Mouse (Mus musculus): ENCODE results near the gene Dbn1.

Dbn1 gene

GRCm38 (mm10) chr13:55479008-55479407 lies 8.9 kb downstream of the Dbn1 start:
- peak in 1 of 2 experiments; percentile 55 for DNase-seq (ENCODE audit: inconsistent age in 2 of 2, low spot score in 1 of 2)

- DNase-seq (ENCODE audit: inconsistent age in 2 of 2, low spot score in 1 of 2) = peak in 1 of 2 experiments; percentile 75
These were observed 9.9 kb downstream of the Dbn1 start for GRCm38 (mm10) chr13:55478036-55478435.

DNA sequence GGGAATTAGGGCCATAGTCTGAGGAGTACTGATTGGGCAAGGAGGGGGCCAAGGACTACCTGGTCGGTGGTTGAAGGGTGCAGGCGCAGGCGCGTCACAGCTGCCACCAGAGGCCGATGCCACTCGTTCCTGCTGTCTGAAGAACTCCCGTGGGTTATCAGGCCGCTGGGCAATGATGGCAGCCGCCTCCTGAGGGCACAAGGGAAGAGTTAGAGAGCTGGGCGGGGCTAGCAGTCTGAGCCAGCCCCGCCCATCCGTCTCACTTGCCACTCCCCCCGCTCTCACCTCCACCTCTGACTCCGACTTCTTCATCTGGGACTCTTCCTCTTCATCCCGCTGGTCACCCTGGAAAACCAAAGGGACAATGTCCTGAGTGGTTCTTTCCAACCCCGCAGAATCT lies 10.4 kb downstream of the Dbn1 start:
- DNase-seq (ENCODE audit: inconsistent age in 2 of 2, low spot score in 1 of 2) = no peak

GRCm38 (mm10) chr13:55476256-55476655 lies 11.7 kb downstream of the Dbn1 start:
- DNase-seq (ENCODE audit: inconsistent age in 2 of 2, low spot score in 1 of 2) = peak in 1 of 2 experiments; percentile 12

GRCm38 (mm10) chr13:55475750-55476149 lies 12.2 kb downstream of the Dbn1 start:
- no peak for DNase-seq (ENCODE audit: inconsistent age in 2 of 2, low spot score in 1 of 2)

- DNase-seq (ENCODE audit: inconsistent age in 2 of 2, low spot score in 1 of 2) = no peak
These were observed 13.3 kb downstream of the Dbn1 start for GRCm38 (mm10) chr13:55474621-55475069.

DNA sequence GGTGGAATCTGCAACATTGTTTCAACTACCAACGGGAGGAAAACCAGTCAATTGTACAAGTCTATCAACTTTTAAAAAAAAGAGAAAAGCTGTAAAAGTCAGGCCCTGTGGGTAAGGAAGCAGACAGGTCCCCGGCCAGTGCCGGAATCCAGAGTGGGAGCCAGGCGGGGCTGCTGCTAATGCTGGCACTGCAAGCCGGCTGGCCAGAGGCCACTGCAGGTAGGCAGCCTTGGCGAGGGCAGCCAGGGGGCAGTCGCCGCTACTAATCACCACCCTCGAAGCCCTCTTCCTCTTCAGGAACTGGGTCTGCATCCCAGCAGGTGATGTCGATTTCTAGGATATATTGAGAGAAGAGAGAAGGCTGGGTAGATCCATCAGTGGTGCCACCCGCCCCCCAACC lies 13.9 kb downstream of the Dbn1 start:
- DNase-seq (ENCODE audit: inconsistent age in 2 of 2, low spot score in 1 of 2) = no peak

DNA sequence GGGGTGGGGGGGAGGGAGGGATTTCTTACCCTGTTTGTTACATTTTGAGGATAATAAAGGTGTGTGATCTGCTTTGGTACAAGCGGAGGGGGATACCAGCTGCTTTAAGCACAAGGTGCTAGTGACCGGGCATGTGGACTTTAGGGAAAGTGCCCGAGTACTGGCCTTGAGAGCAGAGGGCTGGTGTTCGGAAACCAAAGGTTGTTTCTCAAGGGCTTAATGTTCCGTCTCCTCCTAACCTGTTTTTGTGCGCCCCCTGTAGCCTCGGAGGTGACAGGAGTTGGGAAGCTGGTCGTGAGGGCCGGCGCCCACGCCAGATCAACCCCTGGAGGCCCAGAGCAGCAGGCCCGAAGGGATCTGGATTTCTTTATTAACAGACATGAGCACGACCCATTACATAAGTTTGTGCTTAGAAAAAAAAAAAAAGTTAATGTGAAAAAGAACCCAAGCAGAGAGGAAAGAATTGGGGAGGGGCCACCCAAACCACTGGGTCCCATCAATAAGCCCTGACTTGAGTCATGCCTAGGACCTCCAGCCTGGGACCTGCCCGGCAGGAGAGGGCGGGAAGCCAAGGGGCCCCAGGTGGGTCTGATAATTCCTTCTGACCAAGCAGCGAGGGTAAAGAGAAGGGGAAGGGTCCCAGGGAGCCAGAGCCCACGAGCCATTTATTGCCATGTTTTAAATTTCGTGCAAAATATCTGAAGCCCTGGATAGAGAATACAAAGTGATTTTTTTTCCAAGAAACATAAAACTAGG lies 14.7 kb downstream of the Dbn1 start:
- peak in 1 of 2 experiments; percentile 60 for DNase-seq (ENCODE audit: inconsistent age in 2 of 2, low spot score in 1 of 2)

DNA sequence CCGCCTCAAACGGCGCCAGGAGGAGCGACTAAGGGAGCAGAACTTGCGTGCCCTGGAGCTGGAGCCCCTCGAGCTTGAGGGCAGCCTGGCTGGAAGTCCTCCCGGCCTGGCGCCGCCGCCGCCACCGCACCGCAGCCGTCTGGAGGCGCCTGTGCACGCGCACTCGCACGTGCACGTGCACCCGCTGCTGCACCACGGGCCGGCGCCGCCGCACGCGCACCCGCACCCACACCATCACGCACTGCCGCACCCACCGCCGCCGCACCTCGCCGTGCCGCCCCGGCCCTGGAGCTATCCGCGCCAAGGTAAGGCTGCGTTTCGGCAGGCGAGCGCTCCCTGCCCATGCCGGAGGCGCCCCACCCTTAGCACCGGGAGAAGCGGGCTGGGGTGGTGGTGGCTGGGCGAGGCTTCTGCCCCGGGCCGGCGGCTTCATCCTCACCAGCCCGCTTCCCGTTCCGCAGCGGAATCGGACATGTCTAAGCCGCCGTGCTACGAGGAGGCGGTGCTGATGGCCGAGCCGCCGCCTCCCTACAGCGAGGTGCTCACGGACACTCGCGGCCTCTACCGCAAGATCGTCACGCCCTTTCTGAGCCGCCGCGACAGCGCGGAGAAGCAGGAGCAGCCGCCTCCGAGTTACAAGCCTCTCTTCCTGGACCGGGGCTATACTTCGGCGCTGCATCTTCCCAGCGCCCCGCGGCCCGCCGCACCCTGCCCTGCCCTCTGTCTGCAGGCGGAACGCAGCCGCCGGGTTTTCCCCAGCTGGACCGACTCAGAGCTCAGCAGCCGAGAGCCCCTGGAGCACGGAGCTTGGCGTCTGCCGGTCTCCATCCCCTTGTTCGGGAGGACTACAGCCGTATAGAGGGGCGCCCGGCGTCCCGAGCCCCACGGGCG lies 15.5 kb downstream of the Dbn1 start:
- DNase-seq (ENCODE audit: inconsistent age in 2 of 2, low spot score in 1 of 2) = peak; percentile 66 to 87

DNA sequence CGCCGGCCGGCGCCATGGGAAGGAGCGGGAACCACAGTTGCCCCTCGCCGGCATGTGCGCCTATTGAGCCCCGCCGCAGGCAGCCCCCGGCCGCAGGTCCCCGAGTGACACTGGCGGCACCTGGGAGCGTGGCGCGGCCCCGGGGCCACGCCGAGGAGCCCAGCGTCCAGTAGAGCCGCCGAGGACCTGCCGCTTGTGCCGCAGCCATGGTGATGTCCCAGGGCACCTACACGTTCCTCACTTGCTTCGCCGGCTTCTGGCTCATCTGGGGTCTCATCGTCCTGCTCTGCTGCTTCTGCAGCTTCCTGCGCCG lies 16.1 kb downstream of the Dbn1 start:
- DNase-seq (ENCODE audit: inconsistent age in 2 of 2, low spot score in 1 of 2) = no peak

DNA sequence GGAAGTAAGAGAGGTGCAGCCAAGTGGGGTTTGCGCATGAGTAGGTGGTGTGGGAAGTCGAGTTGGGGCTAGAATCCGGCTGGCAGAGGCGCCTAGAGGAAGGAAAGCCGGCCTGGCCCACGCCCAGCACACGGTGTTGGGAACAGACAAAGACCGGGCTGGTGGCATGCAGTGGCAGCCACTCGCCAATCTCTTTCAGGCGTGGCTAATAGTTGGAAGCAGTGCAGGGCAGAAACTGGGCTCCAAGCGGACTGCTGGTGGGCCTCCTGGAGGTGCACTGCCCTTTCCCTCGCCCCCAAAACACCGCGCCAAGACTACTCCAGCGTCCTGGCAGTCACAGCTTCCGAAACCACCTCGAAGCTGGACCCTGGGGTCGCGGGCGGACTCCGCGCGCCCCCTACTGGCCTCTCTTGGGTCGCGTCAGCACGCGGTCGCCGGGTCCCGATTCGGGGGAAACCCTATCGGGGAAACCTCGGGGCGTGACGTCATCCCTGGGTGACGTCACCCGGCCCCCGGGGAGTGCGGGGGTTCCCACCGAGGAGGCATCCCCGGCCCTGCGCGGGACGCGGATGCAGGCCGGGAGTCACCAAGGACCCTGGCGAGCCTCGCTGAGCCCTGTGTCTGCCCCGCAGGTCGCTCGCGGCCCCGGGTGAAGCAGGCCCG lies 16.6 kb downstream of the Dbn1 start:
- peak; percentile 88 to 97 for DNase-seq (ENCODE audit: inconsistent age in 2 of 2, low spot score in 1 of 2)

- DNase-seq (ENCODE audit: inconsistent age in 2 of 2, low spot score in 1 of 2) = peak in 1 of 2 experiments; percentile 58
These were observed 17.5 kb downstream of the Dbn1 start for GRCm38 (mm10) chr13:55470372-55470771.

- peak; percentile 67 to 86 for DNase-seq (ENCODE audit: inconsistent age in 2 of 2, low spot score in 1 of 2)
These were observed 18.9 kb downstream of the Dbn1 start for GRCm38 (mm10) chr13:55468851-55469560.

- DNase-seq (ENCODE audit: inconsistent age in 2 of 2, low spot score in 1 of 2) = no peak
These were observed 22.0 kb downstream of the Dbn1 start for GRCm38 (mm10) chr13:55465830-55466440.

GRCm38 (mm10) chr13:55465184-55465583 lies 22.7 kb downstream of the Dbn1 start:
- peak; percentile 59 to 69 for DNase-seq (ENCODE audit: inconsistent age in 2 of 2, low spot score in 1 of 2)

DNA sequence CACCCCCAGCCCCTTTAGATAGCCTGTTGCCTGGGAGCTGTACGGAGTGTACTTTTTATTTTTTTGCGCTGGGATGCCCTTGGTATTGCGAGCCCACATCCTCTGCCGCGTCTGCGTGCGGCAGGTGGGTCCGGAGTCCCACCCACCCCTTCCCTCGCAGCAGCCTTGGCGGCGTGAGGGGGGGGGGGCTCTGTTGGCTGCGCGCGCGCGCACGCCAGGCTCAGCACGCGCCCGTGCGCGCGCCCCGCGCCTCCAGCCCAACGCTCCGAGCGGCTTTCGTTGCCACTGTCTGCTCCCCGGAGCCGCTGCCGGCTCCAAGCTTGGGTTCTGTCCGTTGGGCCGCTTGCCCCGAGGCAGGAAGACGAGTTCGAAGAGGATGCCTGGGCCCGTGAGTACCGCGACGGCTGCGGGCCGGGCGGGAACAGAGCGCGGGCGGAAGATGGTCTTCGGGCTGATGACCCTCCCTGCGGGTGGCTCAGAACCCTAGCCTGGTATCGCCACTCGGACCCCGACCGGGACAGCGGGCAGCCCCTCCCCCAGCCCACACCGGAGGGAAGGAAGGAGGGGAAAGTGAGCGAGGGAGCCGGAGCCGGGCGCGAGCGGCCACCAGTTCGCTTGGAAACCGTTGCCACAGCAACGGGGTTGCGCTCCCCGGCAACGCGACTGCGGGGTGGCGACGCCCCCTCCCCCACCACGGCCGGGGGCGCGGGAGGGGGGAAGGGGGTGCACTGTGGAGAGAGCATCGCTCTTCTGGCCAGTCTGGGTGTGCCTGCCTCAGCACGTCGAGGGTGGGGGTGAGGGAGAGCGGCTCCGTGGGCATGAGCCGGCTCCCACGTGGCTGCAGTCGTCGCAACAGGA lies 23.7 kb downstream of the Dbn1 start, which contains the start of gene Prr7:
Gene Prr7 (plus strand): TSS at position 241 of the 858 bp plus-strand sequence.
- peak; percentile 63 to 82 for DNase-seq (ENCODE audit: inconsistent age in 2 of 2, low spot score in 1 of 2)

- DNase-seq (ENCODE audit: inconsistent age in 2 of 2, low spot score in 1 of 2) = peak; percentile 52 to 68
These were observed 24.4 kb downstream of the Dbn1 start for GRCm38 (mm10) chr13:55463399-55464026.

DNA sequence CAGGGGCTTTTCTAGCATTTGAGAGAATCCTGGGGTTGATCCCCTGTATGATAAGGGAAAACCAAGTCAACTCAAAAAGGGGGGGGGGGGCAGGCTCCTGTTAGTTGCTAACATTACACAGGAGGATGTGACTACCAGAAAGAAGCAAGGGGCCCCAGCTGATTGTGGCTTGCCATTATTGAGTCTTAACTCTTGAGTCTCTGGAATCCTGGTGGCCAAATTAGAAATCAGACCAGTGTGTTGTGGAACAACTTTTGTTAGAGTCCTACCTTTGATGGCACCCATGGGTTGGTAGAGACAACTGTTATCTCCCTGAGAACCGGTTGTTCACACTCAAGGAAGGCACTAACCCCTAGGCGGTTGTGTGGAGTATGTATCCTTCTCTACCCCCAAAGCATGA lies 24.9 kb downstream of the Dbn1 start:
- DNase-seq (ENCODE audit: inconsistent age in 2 of 2, low spot score in 1 of 2) = no peak

All from adrenal gland, adult (tissue).